Mouse (Mus musculus) limb, embryonic 12.5 days (tissue): Measurements from ENCODE around the gene Gm17657. TPM values are rescaled to one million over a fixed set of nuclear protein-coding genes. Genes with fewer than 3 reads are reported as not detected.

Source experiments
- ATAC-seq: fragments of 200-750 bp; cut with Nextera tagmentation; 2 replicates; pipeline ENCODE4 v1.8.0; 2017; ENCODE audit warnings: low read depth, moderate TSS enrichment; ENCODE audit not compliant: insufficient number of reproducible peaks, insufficient read depth, low FRiP score, low TSS enrichment
- H3K27ac ChIP-seq: fragments of 300-500 bp; sonication (generic); 2 replicates; pipeline ENCODE4 v1.5.1; 2016; ENCODE audit warnings: mild to moderate bottlenecking, moderate library complexity
- H3K27me3 ChIP-seq: fragments of 300-500 bp; sonication (generic); 2 replicates; pipeline ENCODE4 v1.6.1; 2016; ENCODE audit warnings: mild to moderate bottlenecking, moderate library complexity
- H3K36me3 ChIP-seq: fragments of 300-500 bp; sonication (generic); 2 replicates; pipeline ENCODE4 v1.6.1; 2016; ENCODE audit warnings: mild to moderate bottlenecking, moderate library complexity
- H3K4me1 ChIP-seq: fragments of 300-500 bp; sonication (generic); replicated peaks from 2 replicates; pipeline ENCODE4 v1.6.1; 2016
- H3K4me2 ChIP-seq: fragments of 300-500 bp; sonication (generic); 2 replicates; pipeline ENCODE4 v1.6.1; 2016; ENCODE audit warnings: mild to moderate bottlenecking, moderate library complexity
- H3K4me3 ChIP-seq: fragments of 300-500 bp; sonication (generic); replicated peaks from 2 replicates; pipeline ENCODE4 v1.5.1; 2016; ENCODE audit warnings: mild to moderate bottlenecking
- H3K9ac ChIP-seq: fragments of 300-500 bp; sonication (generic); replicated peaks from 2 replicates; pipeline ENCODE4 v1.6.1; 2016; ENCODE audit warnings: mild to moderate bottlenecking, moderate library complexity
- H3K9me3 ChIP-seq: fragments of 300-500 bp; sonication (generic); 2 replicates; pipeline ENCODE4 v1.6.1; 2016; ENCODE audit warnings: mild to moderate bottlenecking, moderate library complexity
- WGBS: fragments of 180-500 bp; shearing (Covaris S2); methylation state at CpG from one replicate; pipeline ENCODE4 v1.1.7; 2016; 5-methylcytosine and 5-hydroxymethylcytosine counted together
- polyA plus RNA-seq: library from polyadenylated mRNA; unstranded; fragments of >200 nt; fragmentation: Nextera tagmentation; extraction: Ambion mirVana; gene quantifications from 2 replicates; pipeline ENCODE4 v1.2.1, GENCODE M21; 2016

Gm17657 gene
- polyA plus RNA-seq, 1 experiment from 2014 or later: not detected

GRCm38 (mm10) chr17:29545241-29545640 is 4.2 kb downstream of the Gm17657 start:
- no peak for ATAC-seq
- H3K36me3 ChIP-seq: no peaks in the 10 kb centered on the region
- WGBS: 95% methylated on average over 5 of the region's 5 CpGs
- no peak overlapping the region for H3K9ac ChIP-seq
- H3K4me1 ChIP-seq: peaks cover 6% of the 10 kb centered on the region
- no peaks in the 10 kb centered on the region for H3K27me3 ChIP-seq
- H3K4me2 ChIP-seq: no peak overlapping the region
- no peak overlapping the region for H3K4me3 ChIP-seq
- H3K9me3 ChIP-seq: no peaks in the 10 kb centered on the region
- H3K27ac ChIP-seq: no peak overlapping the region

- peaks cover under 1% of the 10 kb centered on the region; the same call in 1 of the 2 replicates for H3K4me1 ChIP-seq
- H3K4me3 ChIP-seq: no peak overlapping the region
- no peak overlapping the region for H3K27ac ChIP-seq
- ATAC-seq: no peak
- H3K36me3 ChIP-seq: no peaks in the 10 kb centered on the region
- H3K4me2 ChIP-seq: no peak overlapping the region
- WGBS: 80% methylated on average over 2 of the region's 2 CpGs
- no peak overlapping the region for H3K9ac ChIP-seq
- no peaks in the 10 kb centered on the region for H3K9me3 ChIP-seq
- H3K27me3 ChIP-seq: no peaks in the 10 kb centered on the region
These were observed 5.4 kb downstream of the Gm17657 start for GRCm38 (mm10) chr17:29544064-29544463.

- Histone ChIP-seq H3K36me3 (no peaks in the 10 kb centered on the region), H3K27me3 (no peaks in the 10 kb centered on the region), H3K4me2 (no peak overlapping the region), H3K4me1 (no peaks in the 10 kb centered on the region), H3K4me3 (no peak overlapping the region), H3K27ac (no peak overlapping the region), H3K9me3 (no peaks in the 10 kb centered on the region), H3K9ac (no peak overlapping the region)
- no peak for ATAC-seq
- WGBS: 86% methylated on average over 19 of the region's 19 CpGs
These were observed 6.4 kb downstream of the Gm17657 start for GRCm38 (mm10) chr17:29542831-29543690.

GRCm38 (mm10) chr17:29541419-29541818 is 8.0 kb downstream of the Gm17657 start:
- Histone ChIP-seq H3K36me3 (no peaks in the 10 kb centered on the region), H3K4me3 (no peak overlapping the region), H3K9me3 (no peaks in the 10 kb centered on the region), H3K27ac (no peak overlapping the region), H3K4me1 (no peaks in the 10 kb centered on the region), H3K27me3 (no peaks in the 10 kb centered on the region), H3K4me2 (no peak overlapping the region), H3K9ac (no peak overlapping the region)
- WGBS: 81% methylated on average over 14 of the region's 14 CpGs
- ATAC-seq: no peak

- ATAC-seq: no peak
- H3K27me3 ChIP-seq: no peaks in the 10 kb centered on the region
- WGBS: 79% methylated on average over 8 of the region's 8 CpGs
- no peak overlapping the region for H3K4me2 ChIP-seq
- no peaks in the 10 kb centered on the region for H3K36me3 ChIP-seq
- H3K9ac ChIP-seq: no peak overlapping the region
- H3K4me1 ChIP-seq: no peaks in the 10 kb centered on the region
- H3K4me3 ChIP-seq: no peak overlapping the region
- no peaks in the 10 kb centered on the region for H3K9me3 ChIP-seq
- H3K27ac ChIP-seq: no peak overlapping the region
These were observed 9.0 kb downstream of the Gm17657 start for GRCm38 (mm10) chr17:29540426-29540825.

GRCm38 (mm10) chr17:29533866-29534265 is 15.6 kb downstream of the Gm17657 start:
- no peaks in the 10 kb centered on the region for H3K36me3 ChIP-seq
- H3K4me1 ChIP-seq: no peaks in the 10 kb centered on the region; the same call in 1 of the 2 replicates
- H3K9me3 ChIP-seq: no peaks in the 10 kb centered on the region
- no peak for ATAC-seq
- 90% methylated on average over 11 of the region's 11 CpGs for WGBS
- no peak overlapping the region for H3K4me2 ChIP-seq
- H3K4me3 ChIP-seq: no peak overlapping the region
- no peak overlapping the region for H3K9ac ChIP-seq
- H3K27ac ChIP-seq: no peak overlapping the region
- H3K27me3 ChIP-seq: no peaks in the 10 kb centered on the region

GRCm38 (mm10) chr17:29531757-29532384 is 17.6 kb downstream of the Gm17657 start:
- H3K4me2 ChIP-seq: no peak overlapping the region
- no peaks in the 10 kb centered on the region for H3K36me3 ChIP-seq
- H3K9ac ChIP-seq: no peak overlapping the region
- H3K27me3 ChIP-seq: no peaks in the 10 kb centered on the region
- no peak overlapping the region for H3K27ac ChIP-seq
- H3K9me3 ChIP-seq: no peaks in the 10 kb centered on the region
- H3K4me3 ChIP-seq: no peak overlapping the region
- WGBS: 82% methylated on average over 10 of the region's 10 CpGs
- no peak for ATAC-seq
- no peaks in the 10 kb centered on the region; the same call in 1 of the 2 replicates for H3K4me1 ChIP-seq

GRCm38 (mm10) chr17:29531278-29531677 is 18.2 kb downstream of the Gm17657 start:
- no peak for ATAC-seq
- Histone ChIP-seq H3K9ac (no peak overlapping the region), H3K4me1 (no peaks in the 10 kb centered on the region; the same call in 1 of the 2 replicates), H3K36me3 (no peaks in the 10 kb centered on the region), H3K27ac (no peak overlapping the region), H3K4me2 (no peak overlapping the region), H3K4me3 (no peak overlapping the region), H3K27me3 (no peaks in the 10 kb centered on the region), H3K9me3 (no peaks in the 10 kb centered on the region)
- 74% methylated on average over 9 of the region's 9 CpGs for WGBS

- ATAC-seq: no peak
- Histone ChIP-seq H3K36me3 (no peaks in the 10 kb centered on the region), H3K4me2 (no peak overlapping the region), H3K9ac (no peak overlapping the region), H3K27me3 (no peaks in the 10 kb centered on the region), H3K27ac (no peak overlapping the region), H3K4me1 (no peaks in the 10 kb centered on the region; the same call in 1 of the 2 replicates), H3K4me3 (no peak overlapping the region), H3K9me3 (0 out of 2 replicates have a peak, but pooled peaks cover 6% of the 10 kb centered on the region)
- WGBS: 75% methylated on average over 6 of the region's 6 CpGs
These were observed 18.9 kb downstream of the Gm17657 start for GRCm38 (mm10) chr17:29530508-29530907.

- Histone ChIP-seq H3K4me2 (no peak overlapping the region), H3K27ac (no peak overlapping the region)
- 85% methylated on average over 8 of the region's 8 CpGs for WGBS
These were observed 20.8 kb downstream of the Gm17657 start for GRCm38 (mm10) chr17:29528568-29529187.

GRCm38 (mm10) chr17:29525613-29526012 is 23.8 kb downstream of the Gm17657 start:
- Histone ChIP-seq H3K4me1 (no peaks in the 10 kb centered on the region), H3K4me2 (no peak overlapping the region), H3K9ac (no peak overlapping the region), H3K36me3 (no peaks in the 10 kb centered on the region), H3K27me3 (no peaks in the 10 kb centered on the region), H3K9me3 (0 out of 2 replicates have a peak, but pooled peaks cover 6% of the 10 kb centered on the region), H3K4me3 (no peak overlapping the region), H3K27ac (no peak overlapping the region)
- WGBS: 77% methylated on average over 2 of the region's 2 CpGs
- no peak for ATAC-seq

More at GRCm38 (mm10) chr17:29528568-29529187, 20.8 kb downstream of the Gm17657 start:
- no peaks in the 10 kb centered on the region for H3K36me3 ChIP-seq
- 0 out of 2 replicates have a peak, but pooled peaks cover 6% of the 10 kb centered on the region for H3K9me3 ChIP-seq
- no peaks in the 10 kb centered on the region for H3K27me3 ChIP-seq
- no peak for ATAC-seq
- H3K4me3 ChIP-seq: no peak overlapping the region
- no peaks in the 10 kb centered on the region; the same call in 1 of the 2 replicates for H3K4me1 ChIP-seq
- no peak overlapping the region for H3K9ac ChIP-seq
